Mouse (Mus musculus) lung, postnatal 0 days (tissue): ENCODE results near the gene Msto1.

Experiments used
- CTCF ChIP-seq: IDR thresholded peaks from 2 replicates; pipeline ENCODE4 v1.5.1; 2016; ENCODE audit warnings: antibody characterized with exemption, mild to moderate bottlenecking
- EP300 ChIP-seq: IDR thresholded peaks from 2 replicates; pipeline ENCODE4 v1.6.1; 2016; ENCODE audit warnings: antibody characterized with exemption, mild to moderate bottlenecking, control low read depth

GRCm38 (mm10) chr3:88862129-88862528, 51.7 kb downstream of the Msto1 start:
- TF ChIP-seq CTCF (no peak), EP300 (no peak)
